Mouse (Mus musculus) thymus, adult 18-20 months (tissue): Measurements from ENCODE around the gene 8030411F24Rik.
A peak's percentile ranks its signal among the peaks of the same experiment; 100 is the strongest.
"Not testable (repeated sequence)": the region's sequence is repeated elsewhere in the genome, so short reads cannot be mapped to it uniquely, and the experiment has no call there.

Experiments used
- DNase-seq, 2 experiments: peaks; one replicate each; pipeline ENCODE4 v3.0.0; 2022; ENCODE audit warnings: mixed read lengths in 2 of 2

The 8030411F24Rik gene

GRCm38 (mm10) chr2:148781709-148782108 lies at the start of gene 8030411F24Rik:
TSS of gene 8030411F24Rik (plus strand) at chr2:148782009.
- no peak for DNase-seq

GRCm38 (mm10) chr2:148732327-148733000 lies 49.3 kb upstream of the 8030411F24Rik start, which contains the start of gene Napb:
TSS of gene Napb (minus strand) at chr2:148732467.
- DNase-seq = peak; percentile 81 to 83

- DNase-seq = no peak
Observed at GRCm38 (mm10) chr2:148743001-148743400, 38.8 kb upstream of the 8030411F24Rik start.

- no peak for DNase-seq
Observed at GRCm38 (mm10) chr2:148743846-148744407, 37.9 kb upstream of the 8030411F24Rik start.

- no peak for DNase-seq
Observed at GRCm38 (mm10) chr2:148750058-148750457, 31.8 kb upstream of the 8030411F24Rik start, which contains the start of gene Cstl1. TSS of gene Cstl1 (plus strand) at chr2:148750358.

- DNase-seq = peak in 1 of 2 experiments; percentile 20
Observed at GRCm38 (mm10) chr2:148751893-148752813, 29.7 kb upstream of the 8030411F24Rik start.

GRCm38 (mm10) chr2:148754310-148754846 lies 27.4 kb upstream of the 8030411F24Rik start:
- DNase-seq = no peak

GRCm38 (mm10) chr2:148763648-148764388 lies 18.0 kb upstream of the 8030411F24Rik start:
- DNase-seq = no peak

GRCm38 (mm10) chr2:148771397-148771796 lies 10.4 kb upstream of the 8030411F24Rik start, which contains the start of gene Cst11:
TSS of gene Cst11 (minus strand) at chr2:148771497.
- DNase-seq = not testable (repeated sequence)

GRCm38 (mm10) chr2:148789142-148789541 lies 7.3 kb downstream of the 8030411F24Rik start, which contains the start of gene Cst12:
TSS of gene Cst12 (plus strand) at chr2:148789361.
- no peak for DNase-seq

- DNase-seq = no peak
Observed at GRCm38 (mm10) chr2:148798485-148798884, 16.7 kb downstream of the 8030411F24Rik start, which contains the start of gene Cst8. TSS of gene Cst8 (plus strand) at chr2:148798785.

- DNase-seq = no peak
Observed at GRCm38 (mm10) chr2:148801491-148801921, 19.7 kb downstream of the 8030411F24Rik start.

GRCm38 (mm10) chr2:148806696-148807095 lies 24.9 kb downstream of the 8030411F24Rik start:
- DNase-seq = no peak

GRCm38 (mm10) chr2:148819909-148820308 lies 38.1 kb downstream of the 8030411F24Rik start, which contains the start of gene Cst13:
TSS of gene Cst13 (plus strand) at chr2:148820081.
- DNase-seq = no peak

- DNase-seq = no peak
Observed at GRCm38 (mm10) chr2:148825986-148826385, 44.2 kb downstream of the 8030411F24Rik start.

- no peak for DNase-seq
Observed at GRCm38 (mm10) chr2:148834912-148835311, 53.1 kb downstream of the 8030411F24Rik start, which contains the start of gene Cst9. TSS of gene Cst9 (plus strand) at chr2:148835147.
